Mouse (Mus musculus) left cerebral cortex, postnatal 36 days (tissue): ENCODE results near the gene Nlrp6. TPM values are rescaled to one million over a fixed set of nuclear protein-coding genes. Genes with fewer than 3 reads are reported as not detected.
"Not testable (repeated sequence)": the region's sequence is repeated elsewhere in the genome, so short reads cannot be mapped to it uniquely, and the experiment has no call there.

ENCODE experiments used
- DNase-seq, 2 experiments: peaks; one replicate each; pipeline ENCODE4 v3.0.0; 2021 to 2022; ENCODE audit warnings: low spot score in 2 of 2, mixed read lengths in 1 of 2
- intact Hi-C: fragments of 180-260 bp; cut with DNase I; formaldehyde crosslinking; loops from one replicate; pipeline ENCODE4 v1.15.1; 2025
- total RNA-seq, 2 experiments: library from RNA; stranded (reverse); gene quantifications; 2 replicates each; pipeline ENCODE4 v1.2.3; 2021

Gene Nlrp6
- under 1 TPM; 0.47 to 0.54 TPM for total RNA-seq

- intact Hi-C loops = no loop called here
- no peak for DNase-seq
Observed at GRCm38 (mm10) chr7:140920418-140921029, at the start of gene Nlrp6. TSS of gene Nlrp6 (plus strand) at chr7:140920902.

GRCm38 (mm10) chr7:140874224-140874623 is 46.5 kb upstream of the Nlrp6 start:
- no peak for DNase-seq
- intact Hi-C loops = no loop called here

- DNase-seq = no peak
- intact Hi-C loops = no loop called here
Observed at GRCm38 (mm10) chr7:140877364-140877763, 43.3 kb upstream of the Nlrp6 start.

DNA sequence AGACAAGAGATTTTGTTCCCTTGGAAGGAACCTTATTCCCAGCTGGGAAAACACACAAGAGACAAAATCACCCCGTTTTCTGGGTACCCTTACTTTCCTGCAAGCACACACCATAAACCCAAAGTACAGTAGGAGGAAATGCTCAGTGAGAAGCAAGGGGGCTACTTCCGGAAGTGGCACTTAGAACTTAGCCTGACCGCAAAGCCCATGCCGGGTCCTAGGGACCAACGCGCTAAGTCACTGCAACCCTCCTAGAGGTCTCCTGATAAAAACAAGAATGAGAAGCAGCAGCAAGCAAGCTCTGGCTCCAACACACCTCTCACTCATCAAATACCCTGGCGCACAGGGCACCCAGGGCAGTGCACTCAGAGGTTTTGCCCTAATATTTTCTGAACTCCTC is 41.3 kb upstream of the Nlrp6 start:
- intact Hi-C loops = no loop called here
- no peak for DNase-seq

- no peak for DNase-seq
- intact Hi-C loops = no loop called here
Observed at GRCm38 (mm10) chr7:140880419-140880818, 40.3 kb upstream of the Nlrp6 start.

GRCm38 (mm10) chr7:140880865-140881515 is 39.7 kb upstream of the Nlrp6 start:
- intact Hi-C loops = no loop called here
- DNase-seq = no peak

DNA sequence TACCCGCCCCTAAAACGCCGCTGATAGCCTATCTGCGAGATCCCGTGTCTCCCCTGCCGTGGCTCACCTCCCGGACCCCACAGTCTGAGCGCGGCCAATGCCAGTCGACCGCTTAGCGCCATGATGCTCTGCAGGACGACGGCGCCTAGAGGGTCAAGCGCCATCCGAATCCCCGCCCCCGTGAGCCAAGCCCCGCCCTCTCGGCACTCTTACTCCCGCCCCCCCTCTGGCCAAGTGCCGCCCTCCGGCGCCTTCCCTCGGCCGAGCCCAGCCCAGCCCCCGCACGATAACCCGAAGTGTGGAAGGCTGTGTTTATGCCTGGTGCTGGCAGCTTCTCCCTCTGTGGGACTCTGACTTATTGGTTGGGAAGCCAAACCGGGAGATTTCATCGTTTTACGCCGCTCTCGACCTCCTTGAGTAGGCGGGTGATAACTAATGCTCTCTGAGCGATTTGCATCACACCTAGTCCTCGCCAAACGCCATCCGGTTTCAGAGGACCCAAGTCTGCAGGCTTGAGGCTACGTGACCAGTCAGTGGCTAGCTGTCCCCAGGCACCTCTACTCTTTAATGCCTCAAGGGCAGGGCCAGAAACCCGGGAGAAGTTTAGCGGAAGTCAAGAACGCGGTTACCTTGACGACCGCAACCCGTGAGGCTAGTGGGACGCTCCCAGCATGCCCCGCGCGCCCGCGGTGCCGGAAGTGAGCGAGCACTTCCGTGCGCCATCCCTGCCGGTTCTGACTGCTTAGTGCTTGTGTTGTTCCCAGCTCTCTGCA is 38.8 kb upstream of the Nlrp6 start, which contains the start of the genes Psmd13 and Sirt3:
Gene Psmd13 (plus strand): TSS at position 273 of the 773 bp plus-strand sequence.
Gene Sirt3 (minus strand): TSS at position 614 of the 773 bp plus-strand sequence.
- DNase-seq = peak; percentile 94 to 96
- intact Hi-C loops = loop anchor here (1.0 kb wide), 1 partner anchor 25 kb away; the partner anchor contains the start of gene Bet1l

DNA sequence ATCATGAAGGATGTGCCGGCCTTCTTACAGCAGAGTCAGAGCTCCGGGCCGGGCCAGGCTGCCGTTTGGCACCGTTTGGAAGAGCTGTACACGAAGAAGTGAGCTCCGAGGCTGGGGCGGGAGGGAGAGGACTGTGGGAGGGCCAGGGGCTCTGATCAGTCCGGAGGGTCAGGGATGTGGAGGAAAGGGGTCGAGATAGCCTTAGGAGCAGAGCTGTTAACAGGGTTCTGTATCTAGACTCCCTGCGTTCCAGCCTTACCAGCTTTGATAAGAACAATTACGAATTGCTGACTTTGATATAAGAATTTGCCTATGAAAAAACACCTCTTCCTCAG is 38.3 kb upstream of the Nlrp6 start:
- no peak for DNase-seq
- intact Hi-C loops = loop anchor here (1.0 kb wide), 1 partner anchor 25 kb away; the partner anchor contains the start of gene Bet1l

DNA sequence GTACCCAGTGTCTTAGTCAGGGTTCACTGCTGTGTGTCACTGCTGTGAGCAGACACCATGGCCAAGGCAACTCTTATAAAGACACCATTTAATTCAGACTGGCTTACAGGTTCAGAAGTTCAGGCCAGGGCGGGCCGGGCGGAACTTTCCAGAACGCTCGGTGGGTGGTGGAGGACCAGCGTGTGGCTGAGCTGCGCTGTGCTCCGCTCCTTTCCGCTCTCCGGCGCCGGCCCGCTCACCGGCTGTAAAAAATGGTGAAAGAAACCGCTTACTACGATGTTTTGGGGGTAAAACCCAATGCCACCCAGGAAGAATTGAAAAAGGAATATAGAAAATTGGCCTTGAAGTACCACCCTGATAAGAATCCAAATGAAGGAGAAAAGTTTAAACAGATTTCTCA is 30.1 kb upstream of the Nlrp6 start:
- intact Hi-C loops, DNase-seq: not testable (repeated sequence)

- intact Hi-C loops = no loop called here
- DNase-seq = no peak
Observed at GRCm38 (mm10) chr7:140894031-140894430, 26.7 kb upstream of the Nlrp6 start.

DNA sequence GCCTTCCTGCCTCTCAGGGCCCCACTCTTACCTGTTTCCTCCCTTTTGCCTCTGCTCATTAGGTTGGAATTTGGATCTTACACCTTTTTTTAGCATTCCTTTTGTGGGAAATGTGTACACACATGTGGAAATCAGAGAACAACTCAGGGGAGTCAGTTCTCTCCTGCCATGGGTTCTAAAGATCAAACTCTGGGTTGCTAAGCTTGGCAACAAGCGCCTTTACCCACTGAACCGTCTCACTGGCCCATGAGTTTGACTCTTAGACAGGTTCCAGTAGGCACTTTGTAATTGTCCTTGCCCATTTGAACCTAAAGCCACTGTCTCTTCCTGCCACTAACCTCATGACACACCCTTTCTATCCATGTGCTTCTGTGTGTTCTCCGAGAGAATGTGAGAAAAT is 26.1 kb upstream of the Nlrp6 start:
- DNase-seq = no peak
- intact Hi-C loops = no loop called here

DNA sequence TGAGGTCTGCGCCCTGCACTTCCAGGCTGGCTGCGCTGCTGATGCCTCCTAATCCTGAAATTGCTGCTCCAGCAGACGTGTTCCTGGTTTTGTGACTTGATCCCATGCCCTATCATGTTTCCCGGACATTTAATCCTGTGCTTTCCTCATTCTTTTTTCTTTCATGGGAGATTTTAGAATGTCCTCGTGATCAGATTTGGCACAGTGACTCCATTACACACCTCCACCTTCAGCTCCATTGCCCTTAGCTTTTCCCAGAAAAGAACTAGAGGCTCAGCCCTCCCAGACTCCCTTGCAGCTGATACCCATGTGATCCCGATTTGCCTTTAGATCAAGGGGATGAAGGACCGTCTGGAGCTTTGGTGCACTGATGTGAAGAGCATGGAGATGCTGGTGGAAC is 22.8 kb upstream of the Nlrp6 start:
- DNase-seq = no peak
- intact Hi-C loops = no loop called here

GRCm38 (mm10) chr7:140899121-140899520 is 21.6 kb upstream of the Nlrp6 start:
- intact Hi-C loops = no loop called here

DNA sequence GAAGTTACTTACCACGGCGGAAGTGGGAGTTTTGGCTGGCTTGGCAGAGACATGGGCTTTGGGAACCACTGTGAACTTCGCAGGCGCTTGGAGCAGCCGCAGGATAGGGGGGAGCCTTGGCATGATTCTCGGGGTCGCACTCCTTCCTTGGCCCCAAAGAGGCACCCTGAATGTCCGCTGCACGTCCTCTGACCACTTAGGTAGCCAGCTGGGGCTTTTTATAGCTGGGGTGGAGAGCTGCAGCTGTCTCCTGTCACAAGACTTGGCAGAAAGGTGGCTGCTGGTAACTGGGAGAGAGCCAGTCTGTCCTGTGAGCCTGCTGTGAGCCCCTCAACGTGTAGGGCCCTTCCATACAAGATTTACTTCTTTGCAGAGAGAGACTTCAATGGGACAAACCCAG is 20.5 kb upstream of the Nlrp6 start, which contains the start of gene Cox8b:
Gene Cox8b (minus strand): TSS at position 227 of the 400 bp plus-strand sequence.
- intact Hi-C loops = no loop called here
- DNase-seq = no peak

More at GRCm38 (mm10) chr7:140899121-140899520, 21.6 kb upstream of the Nlrp6 start:
- no peak for DNase-seq

DNA sequence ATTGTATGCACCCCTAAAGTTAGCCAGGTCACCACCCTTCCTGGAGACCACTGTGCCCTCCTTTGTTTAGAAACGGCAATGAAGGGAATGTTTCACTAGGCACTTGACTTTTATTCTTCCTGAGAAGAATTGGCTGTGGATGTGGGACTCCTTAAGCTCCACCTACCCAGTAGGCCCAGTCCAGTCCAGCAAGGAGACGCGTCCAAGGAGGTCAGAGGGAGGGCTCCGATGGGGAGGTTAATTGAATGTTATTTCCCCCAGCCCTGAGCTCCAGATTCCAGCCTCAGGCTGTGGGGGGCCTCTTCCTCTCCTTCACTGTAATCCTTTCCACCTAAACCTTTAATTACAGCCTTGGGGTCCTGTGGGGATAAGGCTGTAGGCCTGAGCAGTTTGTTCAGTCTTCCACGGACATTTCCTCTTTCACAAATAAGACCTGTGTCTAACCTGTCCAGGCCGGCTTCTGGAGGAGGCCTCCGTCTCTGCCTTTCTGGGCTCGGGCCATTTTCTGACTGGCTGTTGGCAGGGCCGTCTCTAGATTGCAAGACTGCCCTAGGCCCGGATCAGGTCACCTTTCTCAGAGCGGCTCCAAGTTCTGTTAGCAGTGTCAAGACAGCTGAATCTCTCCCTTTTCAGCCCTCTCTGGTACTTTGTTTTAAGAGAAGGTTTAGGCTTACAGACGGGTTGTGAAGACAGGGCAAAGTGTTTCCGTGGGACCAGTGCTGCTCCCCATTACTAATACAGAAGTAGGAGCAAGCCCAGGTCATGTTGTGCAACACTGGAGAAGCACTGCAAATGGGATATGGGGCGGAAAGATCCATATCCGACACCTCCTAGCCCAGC is 18.4 kb upstream of the Nlrp6 start:
- intact Hi-C loops = no loop called here
- no peak for DNase-seq

- intact Hi-C loops = loop anchor here (1.0 kb wide), 1 partner anchor 58 kb away; the partner anchor contains the start of gene Scgb1c1
- peak; percentile 56 to 72 for DNase-seq
Observed at GRCm38 (mm10) chr7:140903212-140903611, 17.5 kb upstream of the Nlrp6 start.

GRCm38 (mm10) chr7:140905642-140906081 is 15.0 kb upstream of the Nlrp6 start:
- intact Hi-C loops = loop anchor here (5.0 kb wide), 1 partner anchor 272 kb away; no protein-coding TSS in a partner anchor
- no peak for DNase-seq

- DNase-seq = no peak
- intact Hi-C loops = loop anchor here (5.0 kb wide), 1 partner anchor 270 kb away; no protein-coding TSS in a partner anchor
Observed at GRCm38 (mm10) chr7:140907131-140907530, 13.6 kb upstream of the Nlrp6 start.

GRCm38 (mm10) chr7:140907697-140908096 is 13.0 kb upstream of the Nlrp6 start:
- DNase-seq = no peak
- intact Hi-C loops = loop anchor here (5.0 kb wide), 1 partner anchor 270 kb away; no protein-coding TSS in a partner anchor
